Mouse (Mus musculus): ENCODE results near the gene Myt1l. TPM values are rescaled to one million over a fixed set of nuclear protein-coding genes. Genes with fewer than 3 reads are reported as not detected.

The Myt1l gene
- total and polyA plus RNA-seq, 2 experiments from 2014 or later: 68.6 to 173 TPM

DNA sequence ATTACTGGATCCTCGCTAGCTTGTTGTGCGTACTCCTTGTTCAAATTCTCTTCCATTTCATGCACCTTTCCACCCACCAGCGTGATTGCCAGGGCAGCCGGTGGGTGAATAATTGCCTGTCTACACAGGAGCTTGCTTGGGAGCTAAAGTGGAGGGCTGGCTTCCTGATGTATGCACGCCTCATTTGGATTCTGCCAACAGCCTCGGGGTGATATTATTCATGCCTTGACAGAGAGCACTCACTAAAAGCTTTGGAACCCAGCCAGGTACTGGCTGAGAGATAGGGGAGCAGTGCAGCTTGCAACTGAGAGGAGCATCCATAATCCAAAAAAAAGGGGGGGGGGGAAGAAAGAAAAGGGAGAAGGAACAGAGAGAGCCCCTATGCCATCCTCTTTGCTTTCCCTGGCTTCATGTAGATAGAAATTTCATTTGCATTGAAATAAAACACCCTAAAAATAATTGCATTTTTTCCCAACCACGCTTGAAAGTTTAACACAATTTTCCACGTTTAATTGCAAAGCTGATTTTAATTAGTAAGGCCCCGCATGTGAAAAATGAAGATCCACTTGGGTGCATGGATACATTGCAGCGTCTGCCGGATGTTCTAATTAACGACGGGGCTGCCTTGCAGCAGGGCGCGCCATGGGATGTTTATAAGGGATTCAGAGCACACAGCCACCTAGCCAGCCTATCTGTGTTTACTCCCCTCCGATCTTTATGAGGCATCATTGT is 261.3 kb downstream of the Myt1l start:
- peak; percentile 89 for ATAC-seq
- Histone ChIP-seq H3K27me3 (ENCODE audit: insufficient read depth, low read length) (no peaks in the 10 kb centered on the region), H3K9ac (replicated peaks; ENCODE audit: low read length) (peak overlapping the region; percentile 44; the same call in 1 of the 2 replicates), H3K4me2 (ENCODE audit: low read depth, low read length) (peak overlapping the region; percentile 42), H3K4me3 (ENCODE audit: low read length) (no peak overlapping the region), H3K36me3 (ENCODE audit: insufficient read depth, low read length) (no peaks in the 10 kb centered on the region; the same call in 1 of the 2 replicates), H3K4me1 (ENCODE audit: insufficient read depth, low read length) (0 out of 2 replicates have a peak, but pooled peaks cover 12% of the 10 kb centered on the region), H3K27ac (peak overlapping the region; percentile 82), H3K9me3 (ENCODE audit: low read length) (no peaks in the 10 kb centered on the region)
- no peak for TF ChIP-seq CTCF (IDR thresholded peaks at IDR 0.05; ENCODE audit: low read depth)
- peak; percentile 97 for DNase-seq (ENCODE audit: low spot score)
- WGBS: 10% methylated on average over 16 of the region's 16 CpGs

GRCm38 (mm10) chr12:29790051-29790386 is 261.8 kb downstream of the Myt1l start:
- Histone ChIP-seq H3K36me3 (ENCODE audit: insufficient read depth, low read length) (no peaks in the 10 kb centered on the region), H3K4me2 (ENCODE audit: low read depth, low read length) (peak overlapping the region; percentile 42), H3K27me3 (ENCODE audit: insufficient read depth, low read length) (no peaks in the 10 kb centered on the region), H3K9ac (replicated peaks; ENCODE audit: low read length) (peak overlapping the region; percentile 44; the same call in 1 of the 2 replicates), H3K27ac (peak overlapping the region; percentile 82), H3K4me3 (ENCODE audit: low read length) (no peak overlapping the region), H3K9me3 (ENCODE audit: low read length) (no peaks in the 10 kb centered on the region), H3K4me1 (ENCODE audit: insufficient read depth, low read length) (0 out of 2 replicates have a peak, but pooled peaks cover 12% of the 10 kb centered on the region)
- ATAC-seq (no peak), DNase-seq (ENCODE audit: low spot score) (no peak)
- TF ChIP-seq CTCF (IDR thresholded peaks at IDR 0.05; ENCODE audit: low read depth): no peak
- WGBS: 12% methylated on average over 4 of the region's 4 CpGs

DNA sequence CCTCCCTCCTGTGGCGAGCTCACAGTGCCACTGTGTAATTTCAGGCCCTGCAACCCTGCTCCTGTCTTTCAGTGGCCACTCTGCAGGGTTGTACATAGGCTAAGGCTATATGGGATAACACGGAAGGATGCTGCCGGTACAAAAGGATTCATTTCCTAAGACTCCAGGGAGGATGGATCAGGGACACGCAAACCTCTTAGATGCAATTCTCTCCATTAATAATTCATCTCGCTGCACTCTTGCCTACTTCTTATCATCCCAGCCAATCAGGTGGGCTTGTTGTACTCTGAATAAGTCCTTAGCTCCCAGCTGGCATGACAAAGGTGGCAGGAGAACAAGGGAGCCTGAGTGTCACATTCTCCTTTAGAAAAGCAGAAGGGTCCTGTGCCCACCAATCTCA is 264.8 kb downstream of the Myt1l start:
- ATAC-seq: no peak
- H3K9ac ChIP-seq (replicated peaks; ENCODE audit: low read length): no peak overlapping the region
- no peak for TF ChIP-seq CTCF (IDR thresholded peaks at IDR 0.05; ENCODE audit: low read depth)
- no peaks in the 10 kb centered on the region for H3K36me3 ChIP-seq (ENCODE audit: insufficient read depth, low read length)
- H3K4me3 ChIP-seq (ENCODE audit: low read length): no peak overlapping the region
- WGBS: 76% methylated on average over 5 of the region's 5 CpGs
- no peak overlapping the region for H3K27ac ChIP-seq
- no peaks in the 10 kb centered on the region for H3K27me3 ChIP-seq (ENCODE audit: insufficient read depth, low read length)
- H3K9me3 ChIP-seq (ENCODE audit: low read length): no peaks in the 10 kb centered on the region
- H3K4me2 ChIP-seq (ENCODE audit: low read depth, low read length): no peak overlapping the region
- DNase-seq (ENCODE audit: low spot score): no peak
- 0 out of 2 replicates have a peak, but pooled peaks cover 12% of the 10 kb centered on the region for H3K4me1 ChIP-seq (ENCODE audit: insufficient read depth, low read length)

- TF ChIP-seq CTCF (IDR thresholded peaks at IDR 0.05; ENCODE audit: low read depth): peak; percentile 53
- ATAC-seq: no peak; the same call in 1 of the 2 replicates
- Histone ChIP-seq H3K9me3 (ENCODE audit: low read length) (no peaks in the 10 kb centered on the region), H3K4me1 (ENCODE audit: insufficient read depth, low read length) (no peaks in the 10 kb centered on the region), H3K4me2 (ENCODE audit: low read depth, low read length) (no peak overlapping the region), H3K27ac (no peak overlapping the region), H3K36me3 (ENCODE audit: insufficient read depth, low read length) (no peaks in the 10 kb centered on the region), H3K9ac (replicated peaks; ENCODE audit: low read length) (no peak overlapping the region), H3K27me3 (ENCODE audit: insufficient read depth, low read length) (no peaks in the 10 kb centered on the region), H3K4me3 (ENCODE audit: low read length) (no peak overlapping the region)
- peak; percentile 77 for DNase-seq (ENCODE audit: low spot score)
- 36% methylated on average over 5 of the region's 5 CpGs for whole genome bisulfite sequencing
Observed at GRCm38 (mm10) chr12:29795107-29795673, 267.0 kb downstream of the Myt1l start.

DNA sequence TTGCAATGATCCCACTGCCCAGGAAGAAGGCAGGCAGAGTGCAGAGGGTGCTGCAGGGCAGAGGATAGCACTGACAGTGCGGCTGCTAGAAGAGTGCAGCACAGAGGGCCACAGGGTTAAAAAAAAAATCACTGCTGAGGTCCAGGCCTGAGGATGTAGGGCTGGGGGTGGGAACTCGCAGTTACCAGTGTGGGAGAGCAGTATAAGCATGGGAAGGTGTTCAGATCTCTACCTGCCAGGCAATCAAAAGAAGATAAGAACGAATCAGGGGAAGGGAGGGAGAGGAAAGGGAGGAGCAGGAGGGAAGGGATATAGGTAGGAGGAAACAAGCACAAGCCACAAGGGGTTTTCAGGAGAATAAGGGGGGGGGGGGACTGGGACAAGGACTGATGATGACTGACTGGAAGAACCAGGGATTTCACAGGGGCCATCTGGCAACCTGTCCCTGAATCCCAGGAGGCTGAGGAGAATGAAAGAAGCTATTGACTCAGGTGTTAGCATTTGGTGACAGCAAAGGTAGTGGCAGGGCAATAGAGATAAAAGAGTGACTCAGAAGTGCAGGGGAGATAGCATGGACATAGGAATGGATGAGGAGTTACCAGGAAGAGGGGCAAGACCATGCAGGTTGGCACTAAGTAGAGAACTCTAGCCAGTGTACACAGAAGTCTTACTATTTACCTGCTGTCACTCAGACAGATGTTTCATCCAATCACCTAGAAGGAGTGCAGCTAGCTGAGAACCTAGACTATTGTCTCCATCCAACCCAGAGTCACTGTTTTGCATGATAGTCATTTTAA is 270.6 kb downstream of the Myt1l start:
- Histone ChIP-seq H3K4me3 (ENCODE audit: low read length) (no peak overlapping the region), H3K36me3 (ENCODE audit: insufficient read depth, low read length) (no peaks in the 10 kb centered on the region), H3K9me3 (ENCODE audit: low read length) (no peaks in the 10 kb centered on the region), H3K27me3 (ENCODE audit: insufficient read depth, low read length) (no peaks in the 10 kb centered on the region), H3K4me2 (ENCODE audit: low read depth, low read length) (no peak overlapping the region), H3K4me1 (ENCODE audit: insufficient read depth, low read length) (no peaks in the 10 kb centered on the region), H3K9ac (replicated peaks; ENCODE audit: low read length) (no peak overlapping the region), H3K27ac (no peak overlapping the region)
- DNase-seq (ENCODE audit: low spot score) (no peak), ATAC-seq (no peak)
- no peak for TF ChIP-seq CTCF (IDR thresholded peaks at IDR 0.05; ENCODE audit: low read depth)
- WGBS: 62% methylated on average over 3 of the region's 3 CpGs

DNA sequence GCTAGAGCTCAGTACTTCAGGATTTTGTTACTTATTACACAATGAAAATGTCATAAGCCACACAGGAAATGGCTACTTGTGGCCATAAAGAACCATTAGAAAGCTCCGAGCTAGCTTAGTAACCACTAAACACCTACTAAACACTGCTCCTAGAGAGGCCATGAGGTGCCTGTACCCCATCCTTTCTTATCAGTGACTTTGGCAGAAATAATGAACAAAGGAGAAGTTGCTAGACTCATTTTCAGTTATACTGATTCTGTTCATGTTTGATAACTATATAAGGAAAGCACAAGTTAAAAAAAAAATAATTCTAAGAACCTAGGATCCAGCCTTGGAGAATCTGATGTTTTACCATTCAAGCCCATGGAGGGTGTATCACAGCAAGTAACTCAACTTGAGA is 278.2 kb downstream of the Myt1l start:
- no peak overlapping the region for H3K4me3 ChIP-seq (ENCODE audit: low read length)
- no peak for DNase-seq (ENCODE audit: low spot score)
- no peak overlapping the region for H3K27ac ChIP-seq
- H3K4me2 ChIP-seq (ENCODE audit: low read depth, low read length): no peak overlapping the region
- no peaks in the 10 kb centered on the region for H3K36me3 ChIP-seq (ENCODE audit: insufficient read depth, low read length)
- TF ChIP-seq CTCF (IDR thresholded peaks at IDR 0.05; ENCODE audit: low read depth): no peak
- no peak overlapping the region for H3K9ac ChIP-seq (replicated peaks; ENCODE audit: low read length)
- H3K9me3 ChIP-seq (ENCODE audit: low read length): no peaks in the 10 kb centered on the region
- WGBS: 93% methylated on average over 1 of the region's 1 CpGs
- H3K27me3 ChIP-seq (ENCODE audit: insufficient read depth, low read length): no peaks in the 10 kb centered on the region
- no peak for ATAC-seq
- H3K4me1 ChIP-seq (ENCODE audit: insufficient read depth, low read length): no peaks in the 10 kb centered on the region
